Mouse (Mus musculus) liver, embryonic 14.5 days (tissue): ENCODE results near the gene Hcn4.

Experiments used
- CTCF ChIP-seq: IDR thresholded peaks from 2 replicates; pipeline ENCODE4 v1.5.1; 2016; ENCODE audit warnings: antibody characterized with exemption, low read depth, control low read depth
- EP300 ChIP-seq: IDR thresholded peaks from 2 replicates; pipeline ENCODE4 v1.6.1; 2016; ENCODE audit warnings: antibody characterized with exemption, low read depth

DNA sequence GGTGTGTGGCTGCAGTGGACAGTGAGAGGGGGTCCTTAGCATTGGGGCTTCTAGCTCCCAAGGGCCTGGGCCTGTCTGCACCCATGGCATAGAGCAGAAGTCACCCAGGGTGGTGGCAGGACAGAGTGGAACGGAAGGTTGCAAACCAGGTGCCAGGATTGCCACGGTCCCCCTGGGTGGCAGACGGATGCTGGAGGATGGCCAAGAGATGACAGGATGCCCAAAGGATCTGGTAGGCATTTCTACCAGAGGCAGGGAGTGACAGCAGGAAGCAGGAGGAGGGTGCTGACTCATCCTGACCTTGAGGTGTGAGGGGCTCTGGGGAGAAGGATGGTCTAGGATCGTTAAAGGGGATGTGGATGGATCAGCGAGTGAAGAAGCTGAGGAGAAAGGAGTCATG is 15.3 kb downstream of the Hcn4 start:
- TF ChIP-seq CTCF (no peak), EP300 (no peak)
